Mouse (Mus musculus): ENCODE results near the gene Lgals4. TPM values are rescaled to one million over a fixed set of nuclear protein-coding genes. Genes with fewer than 3 reads are reported as not detected.
A peak's percentile ranks its signal among the peaks of the same experiment; 100 is the strongest.
"Not testable (repeated sequence)": the region's sequence is repeated elsewhere in the genome, so short reads cannot be mapped to it uniquely, and the experiment has no call there.

Lgals4 gene
- total RNA-seq, 1 experiment from 2014 or later = 3.9 TPM

- no peak for ATAC-seq (replicated peaks; ENCODE audit: low read depth, poor library complexity, severe bottlenecking)
These were observed 27.2 kb downstream of the Lgals4 start for GRCm38 (mm10) chr7:28860898-28861297.

GRCm38 (mm10) chr7:28862817-28863499 lies 29.3 kb downstream of the Lgals4 start:
- ATAC-seq (replicated peaks; ENCODE audit: low read depth, poor library complexity, severe bottlenecking) = no peak

- no peak for ATAC-seq (replicated peaks; ENCODE audit: low read depth, poor library complexity, severe bottlenecking)
These were observed 29.9 kb downstream of the Lgals4 start, which contains the start of gene Lgals7 for GRCm38 (mm10) chr7:28863540-28863939. TSS of gene Lgals7 (plus strand) at chr7:28863853.

GRCm38 (mm10) chr7:28864288-28864750 lies 30.7 kb downstream of the Lgals4 start:
- no peak for ATAC-seq (replicated peaks; ENCODE audit: low read depth, poor library complexity, severe bottlenecking)

- peak; percentile 95 for ATAC-seq (replicated peaks; ENCODE audit: low read depth, poor library complexity, severe bottlenecking)
These were observed 32.0 kb downstream of the Lgals4 start for GRCm38 (mm10) chr7:28865481-28866300.

- no peak for ATAC-seq (replicated peaks; ENCODE audit: low read depth, poor library complexity, severe bottlenecking)
These were observed 33.3 kb downstream of the Lgals4 start for GRCm38 (mm10) chr7:28866769-28867507.

GRCm38 (mm10) chr7:28867508-28868340 lies 34.1 kb downstream of the Lgals4 start:
- ATAC-seq (replicated peaks; ENCODE audit: low read depth, poor library complexity, severe bottlenecking) = peak; percentile 53

- no peak for ATAC-seq (replicated peaks; ENCODE audit: low read depth, poor library complexity, severe bottlenecking)
These were observed 37.4 kb downstream of the Lgals4 start for GRCm38 (mm10) chr7:28870901-28871664.

GRCm38 (mm10) chr7:28874565-28874964 lies 40.9 kb downstream of the Lgals4 start:
- ATAC-seq (replicated peaks; ENCODE audit: low read depth, poor library complexity, severe bottlenecking) = no peak

- ATAC-seq (replicated peaks; ENCODE audit: low read depth, poor library complexity, severe bottlenecking) = no peak
These were observed 42.4 kb downstream of the Lgals4 start for GRCm38 (mm10) chr7:28876099-28876498.

- ATAC-seq (replicated peaks; ENCODE audit: low read depth, poor library complexity, severe bottlenecking) = no peak
These were observed 43.5 kb downstream of the Lgals4 start for GRCm38 (mm10) chr7:28877155-28877554.

- ATAC-seq (replicated peaks; ENCODE audit: low read depth, poor library complexity, severe bottlenecking) = no peak
These were observed 44.2 kb downstream of the Lgals4 start for GRCm38 (mm10) chr7:28877856-28878255.

- no peak for ATAC-seq (replicated peaks; ENCODE audit: low read depth, poor library complexity, severe bottlenecking)
These were observed 46.0 kb downstream of the Lgals4 start for GRCm38 (mm10) chr7:28879606-28880005.

- ATAC-seq (replicated peaks; ENCODE audit: low read depth, poor library complexity, severe bottlenecking) = no peak
These were observed 46.9 kb downstream of the Lgals4 start for GRCm38 (mm10) chr7:28880554-28880953.

GRCm38 (mm10) chr7:28881199-28881598 lies 47.5 kb downstream of the Lgals4 start, which contains the start of gene Capn12:
TSS of gene Capn12 (plus strand) at chr7:28881422.
- peak; percentile 31; the same call in 1 of the 2 replicates for ATAC-seq (replicated peaks; ENCODE audit: low read depth, poor library complexity, severe bottlenecking)

- ATAC-seq (replicated peaks; ENCODE audit: low read depth, poor library complexity, severe bottlenecking) = no peak
These were observed 49.4 kb downstream of the Lgals4 start for GRCm38 (mm10) chr7:28883039-28883438.

GRCm38 (mm10) chr7:28883704-28884103 lies 50.0 kb downstream of the Lgals4 start:
- ATAC-seq (replicated peaks; ENCODE audit: low read depth, poor library complexity, severe bottlenecking) = not testable (repeated sequence)

GRCm38 (mm10) chr7:28886486-28886885 lies 52.8 kb downstream of the Lgals4 start:
- ATAC-seq (replicated peaks; ENCODE audit: low read depth, poor library complexity, severe bottlenecking) = no peak

GRCm38 (mm10) chr7:28888701-28889161 lies 55.1 kb downstream of the Lgals4 start:
- no peak; the same call in 1 of the 2 replicates for ATAC-seq (replicated peaks; ENCODE audit: low read depth, poor library complexity, severe bottlenecking)

Measured in common myeloid progenitor, adult 5-6 weeks (primary cell).